Mouse (Mus musculus) frontal cortex, adult 2 months (tissue): ENCODE data around the gene Fam71b. TPM values are rescaled to one million over a fixed set of nuclear protein-coding genes. Genes with fewer than 3 reads are reported as not detected.

Experiments used
- DNase-seq, 2 experiments: peaks; one replicate each; pipeline ENCODE4 v3.0.0; 2022; ENCODE audit warnings: low spot score in 1 of 2; ENCODE audit errors: extremely low spot score in 1 of 2
- polyA plus RNA-seq: library from polyadenylated mRNA; depleted of rRNA; stranded (reverse); fragments of >200 nt; gene quantifications from 2 replicates; pipeline ENCODE4 v1.2.3, GENCODE M21; 2012

Gene Fam71b
- polyA plus RNA-seq, 1 experiment, result not detected

DNA sequence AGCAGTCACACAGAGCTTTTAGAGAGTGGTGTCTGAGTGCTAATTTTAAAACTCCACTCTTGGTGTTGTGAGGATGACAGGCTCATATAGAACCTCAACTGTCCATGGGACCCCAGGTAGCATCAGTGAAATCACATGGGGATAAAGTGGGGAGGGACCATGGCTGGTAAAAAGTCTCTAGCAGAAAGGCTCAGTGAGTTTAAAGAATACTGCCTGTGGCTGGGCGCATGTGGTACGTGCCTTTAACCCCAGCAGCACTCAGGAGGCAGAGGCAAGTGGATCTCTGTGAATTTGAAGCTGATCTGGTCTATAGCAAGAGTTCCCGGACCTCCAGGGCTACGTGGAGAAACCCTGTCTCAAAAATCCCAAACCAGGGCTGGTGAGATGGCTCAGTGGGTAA is 13.9 kb upstream of the Fam71b start:
- no peak for DNase-seq

DNA sequence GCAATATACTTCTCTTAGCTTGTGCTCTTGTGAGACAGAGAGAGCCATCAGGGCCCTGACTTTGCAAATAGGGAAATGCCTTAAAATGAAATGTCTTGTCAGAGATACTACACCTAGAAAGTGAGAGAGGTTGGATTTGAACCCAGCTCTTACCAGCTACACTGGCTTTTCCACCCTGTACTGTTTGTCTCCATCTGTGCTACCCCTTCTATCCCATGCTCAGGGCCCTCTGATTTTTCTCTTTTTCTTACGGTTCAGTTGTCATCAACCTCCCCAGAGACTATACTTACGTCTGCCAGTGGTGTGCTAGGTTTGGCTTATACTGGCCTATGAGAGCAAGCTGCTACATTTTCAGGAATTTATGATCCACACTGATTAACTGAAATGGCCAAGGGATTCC is 11.4 kb upstream of the Fam71b start:
- no peak for DNase-seq

DNA sequence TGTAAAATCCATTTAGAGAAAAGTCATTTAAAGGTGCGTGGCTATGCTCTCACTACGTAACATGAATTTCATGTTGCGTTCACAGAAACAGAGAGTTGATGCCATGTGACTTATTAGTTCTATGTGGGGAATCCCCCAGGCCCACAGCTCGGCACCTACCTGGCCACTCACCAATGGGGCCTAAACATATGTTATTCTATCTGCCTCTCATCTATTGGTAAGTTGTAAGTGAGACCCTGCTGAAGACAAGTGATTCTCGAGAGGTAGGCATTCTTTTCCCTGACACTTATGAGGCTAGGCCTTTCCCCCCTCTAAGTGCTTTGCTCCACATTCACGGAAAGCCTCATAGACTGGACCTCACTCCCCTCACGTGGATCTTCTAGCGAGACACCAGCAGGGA is 9.8 kb upstream of the Fam71b start:
- DNase-seq, result no peak

DNA sequence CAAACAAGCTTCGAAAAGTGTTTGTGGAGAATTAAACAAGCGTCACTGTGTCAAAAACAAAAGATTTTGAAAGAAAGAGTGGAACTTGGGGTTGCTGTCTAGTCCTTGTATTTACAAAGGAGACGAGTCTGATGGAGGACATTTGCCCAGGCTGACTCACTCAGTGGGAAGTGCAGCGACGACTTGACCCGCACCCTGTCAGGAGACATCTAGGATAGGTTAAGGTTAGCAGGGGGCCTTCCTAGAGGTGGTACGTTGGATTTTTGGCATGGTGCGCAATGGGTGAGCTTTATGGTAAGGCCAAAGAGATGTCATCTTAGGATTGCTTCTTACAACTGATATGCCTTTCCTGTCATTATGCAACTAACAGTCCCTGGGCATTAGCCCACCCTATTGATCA is 9.3 kb upstream of the Fam71b start:
- no peak for DNase-seq

DNA sequence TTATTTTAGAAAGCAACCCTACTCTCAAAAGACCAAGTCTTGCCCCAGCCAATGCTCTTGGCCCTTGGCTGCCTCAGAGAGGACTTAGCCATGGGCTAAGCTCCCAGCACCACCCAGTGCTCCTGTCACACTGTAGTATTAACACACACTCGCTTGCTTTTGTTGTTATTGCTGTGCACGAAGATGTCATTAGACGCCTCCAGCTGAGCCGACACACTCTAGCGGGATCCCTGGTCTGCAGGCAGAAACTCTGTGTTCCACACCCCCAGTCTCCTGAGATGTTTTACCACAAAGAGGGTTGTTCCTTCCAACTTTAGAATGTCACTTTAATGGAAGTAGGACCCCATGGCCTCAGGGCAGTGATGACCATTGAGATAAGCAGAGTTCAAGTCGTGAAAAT is 7.9 kb upstream of the Fam71b start:
- no peak for DNase-seq

DNA sequence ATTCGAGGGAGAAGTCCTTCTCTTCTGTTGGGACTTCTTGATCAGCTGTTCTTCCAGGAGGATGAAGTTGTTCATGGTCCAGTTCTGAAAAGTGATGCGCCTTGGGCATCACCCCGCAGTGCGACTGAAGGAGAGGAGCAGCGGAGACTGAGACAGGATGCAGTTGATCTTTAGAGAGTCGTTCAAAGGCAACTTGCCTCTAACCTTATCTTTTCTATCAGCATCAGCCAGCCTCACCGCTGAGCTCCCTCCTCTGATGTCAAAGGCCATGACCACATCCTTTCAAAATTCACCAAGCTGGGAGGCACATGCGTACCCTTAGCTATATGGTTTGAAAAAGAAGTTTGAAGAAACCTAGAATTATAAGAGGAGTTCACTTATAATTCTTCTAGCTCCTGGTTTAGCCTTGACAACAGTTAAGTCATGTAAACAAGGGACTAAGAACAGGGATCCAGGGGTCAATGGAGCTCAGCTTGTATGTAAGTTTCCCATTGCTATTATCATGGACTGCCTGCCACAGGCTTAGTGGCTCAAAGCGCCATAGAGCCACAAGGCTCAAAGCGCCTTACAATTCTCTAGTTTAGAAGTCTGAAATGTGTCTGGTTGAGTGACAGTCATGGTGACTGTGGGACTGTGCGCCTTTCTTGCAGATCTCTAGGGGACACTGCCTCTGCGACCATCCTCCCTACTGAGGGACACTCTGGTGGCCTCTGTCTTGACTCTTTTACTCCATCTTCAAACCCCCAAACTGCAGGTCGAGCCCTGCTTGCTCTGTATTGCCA is 6.8 kb upstream of the Fam71b start, which contains the start of gene Itk:
Gene Itk, minus strand, starts transcription at position 180 of the 782 bp plus-strand sequence.
- DNase-seq, result no peak

DNA sequence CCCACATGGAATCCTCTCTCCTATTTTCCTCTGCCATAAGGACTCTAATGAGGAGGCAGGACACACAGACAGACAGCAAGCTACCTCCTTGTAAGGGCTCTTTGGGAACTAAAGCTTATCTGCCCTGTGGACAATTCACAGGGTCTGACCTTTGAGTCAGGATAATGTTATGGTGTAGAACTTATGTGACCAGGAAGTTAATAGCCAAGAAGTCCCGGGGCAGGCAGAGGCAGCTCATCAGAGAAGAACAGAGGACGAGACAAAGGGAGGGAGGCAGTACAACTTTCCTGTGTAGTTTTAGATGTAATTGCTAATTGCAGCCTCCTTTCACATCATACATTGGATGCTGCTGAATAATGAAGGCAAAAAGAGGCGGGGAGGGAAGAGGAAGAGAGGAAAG is 5.7 kb upstream of the Fam71b start:
- no peak for DNase-seq

DNA sequence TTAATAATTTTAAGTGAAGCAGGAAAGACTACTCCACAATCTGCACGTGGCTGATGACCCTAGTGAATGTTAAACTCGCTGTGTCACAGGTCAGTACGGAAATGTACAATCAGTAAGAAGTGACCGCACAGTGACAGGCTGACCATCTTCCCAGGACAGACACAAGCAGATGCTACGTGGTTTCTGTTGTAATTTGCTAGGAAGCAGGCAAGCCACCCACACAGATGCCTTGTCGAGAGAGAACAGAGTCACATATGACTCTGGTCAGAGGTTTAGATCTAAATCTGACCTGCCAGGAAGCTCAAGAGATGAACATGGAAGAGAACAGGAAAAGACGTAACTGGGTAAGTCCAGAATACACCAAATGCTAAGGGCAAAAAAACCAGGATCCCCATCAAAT is 3.5 kb upstream of the Fam71b start:
- no peak for DNase-seq

DNA sequence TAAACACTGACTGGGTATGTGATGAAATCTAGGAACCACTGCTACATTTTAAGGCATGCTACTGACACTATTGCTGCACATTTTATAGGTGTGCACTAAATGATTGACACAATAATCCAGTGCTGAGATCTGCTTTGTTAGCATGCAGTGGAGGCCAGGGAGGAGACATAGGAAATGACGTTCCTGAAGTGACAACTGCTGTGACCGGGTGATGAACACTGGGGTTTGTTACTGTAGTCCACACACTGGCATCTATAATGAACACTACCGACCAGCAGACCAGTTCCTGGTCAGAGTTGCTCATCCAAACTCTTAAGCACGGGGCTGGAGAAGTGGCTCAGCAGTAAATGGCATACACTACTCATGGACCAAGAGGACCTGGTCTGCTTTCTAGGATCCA is 2.9 kb upstream of the Fam71b start:
- DNase-seq, result no peak

DNA sequence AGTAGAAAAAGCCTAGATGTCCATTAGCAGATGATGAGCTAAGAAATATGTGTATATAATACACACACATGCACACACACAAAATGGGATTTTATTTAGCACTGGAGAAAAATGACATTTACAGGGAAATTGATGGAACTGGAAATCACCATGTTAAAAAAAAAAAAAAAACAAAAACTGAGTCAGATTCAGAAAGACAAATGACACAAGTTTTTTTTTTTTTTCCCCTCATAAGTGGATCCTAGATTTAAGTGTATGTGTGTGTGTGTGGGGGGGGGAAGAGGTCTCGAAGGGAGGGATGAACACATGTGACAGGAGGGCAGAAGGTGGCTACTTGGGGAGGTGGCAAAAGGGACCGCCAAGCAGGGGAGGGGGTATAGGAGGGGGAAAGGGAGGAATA is 1.3 kb upstream of the Fam71b start:
- DNase-seq, result no peak

DNA sequence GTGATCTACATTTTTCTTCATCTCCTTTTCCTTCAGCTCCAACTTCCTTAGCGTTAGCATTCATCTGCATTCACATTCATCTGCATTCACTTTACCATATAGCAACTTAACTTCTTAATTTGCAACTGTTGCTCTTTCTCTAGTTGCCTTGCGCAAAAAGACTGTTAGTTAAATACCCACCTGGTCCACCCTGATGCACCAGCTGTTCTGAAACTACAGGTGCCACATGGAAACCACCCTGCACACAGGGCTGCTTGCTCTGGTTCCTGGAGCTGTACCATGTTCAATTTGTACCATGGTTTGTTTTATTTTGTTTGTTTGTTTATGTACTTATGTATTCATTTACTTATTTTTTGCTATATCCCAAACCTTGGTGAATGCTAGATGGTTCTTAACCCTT is 661 bp upstream of the Fam71b start:
- DNase-seq, result no peak

DNA sequence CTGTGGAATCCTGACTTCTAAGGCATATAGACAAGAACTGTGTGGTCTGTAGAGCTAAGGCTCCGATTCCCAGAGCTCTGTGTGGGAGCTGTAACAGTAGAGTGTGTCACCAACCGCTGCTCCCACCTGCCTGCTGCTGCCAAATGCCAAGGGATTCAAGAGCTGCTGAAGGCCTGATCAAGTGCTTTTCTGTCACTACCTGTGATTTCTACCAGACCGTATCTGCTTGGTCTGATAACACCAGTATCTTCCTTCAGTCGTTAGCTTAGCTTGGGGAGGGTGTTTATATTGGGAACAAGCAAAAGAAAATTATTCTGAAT is 461 bp downstream of the Fam71b start:
- peak; percentile 28 to 43 for DNase-seq

DNA sequence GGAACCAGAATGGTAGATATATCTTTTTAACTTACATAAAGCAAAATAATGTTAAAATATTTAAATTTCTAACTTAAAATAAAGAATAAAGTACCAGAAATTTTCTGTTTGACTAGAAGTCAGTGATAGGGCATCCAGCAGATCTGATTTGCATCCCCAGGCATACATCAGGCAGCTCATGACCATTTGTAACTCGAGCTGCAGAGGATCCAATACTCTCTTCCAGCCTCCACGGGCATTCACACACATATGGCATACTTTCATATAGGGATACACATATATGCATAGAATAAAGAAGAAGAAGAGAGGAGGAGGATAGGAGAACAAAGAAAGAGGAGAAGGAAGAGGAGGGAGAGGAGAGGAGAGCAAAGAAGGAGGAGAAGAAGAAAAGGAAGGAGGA is 1.5 kb downstream of the Fam71b start:
- DNase-seq, result no peak

DNA sequence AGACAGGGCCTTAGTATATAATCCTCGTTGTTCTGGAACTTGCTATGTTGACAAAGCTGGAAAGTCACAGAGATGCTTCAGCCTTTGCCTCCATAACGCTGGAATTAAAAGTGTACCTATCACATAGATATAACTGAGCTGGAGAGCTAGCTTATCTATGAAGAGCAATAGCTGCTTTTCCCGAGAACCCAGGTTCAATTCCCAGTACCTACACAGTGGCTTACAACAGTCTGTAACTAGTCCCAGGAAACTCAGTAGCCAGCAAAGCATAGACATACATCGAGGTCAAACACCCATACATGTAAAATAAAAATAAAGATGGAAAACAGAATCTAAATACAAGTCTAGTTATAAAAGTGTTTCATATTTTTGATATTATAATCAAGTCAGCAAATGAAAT is 2.1 kb downstream of the Fam71b start:
- DNase-seq, result no peak

DNA sequence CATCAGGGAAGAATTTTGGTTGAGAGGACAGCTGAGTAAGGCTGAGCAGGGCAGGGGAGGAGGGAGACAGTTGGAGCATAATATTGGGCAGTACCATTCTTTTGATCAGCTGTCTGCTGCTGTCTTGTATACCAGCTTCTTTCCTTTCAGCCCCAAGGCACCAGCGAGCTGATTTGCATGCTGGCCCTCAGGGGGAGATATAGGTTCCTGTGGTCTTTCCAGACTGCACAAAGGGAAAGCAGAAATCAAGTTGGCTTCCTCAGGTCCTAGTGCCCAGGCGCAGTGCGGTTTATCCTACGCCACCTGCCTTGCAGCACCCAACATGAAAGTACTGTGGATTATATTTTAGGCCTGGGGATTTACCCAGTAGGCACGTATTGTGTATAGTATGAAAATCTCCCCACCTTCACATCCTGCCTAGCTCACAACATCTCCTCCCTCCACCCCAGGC is 2.6 kb downstream of the Fam71b start:
- DNase-seq, result no peak

DNA sequence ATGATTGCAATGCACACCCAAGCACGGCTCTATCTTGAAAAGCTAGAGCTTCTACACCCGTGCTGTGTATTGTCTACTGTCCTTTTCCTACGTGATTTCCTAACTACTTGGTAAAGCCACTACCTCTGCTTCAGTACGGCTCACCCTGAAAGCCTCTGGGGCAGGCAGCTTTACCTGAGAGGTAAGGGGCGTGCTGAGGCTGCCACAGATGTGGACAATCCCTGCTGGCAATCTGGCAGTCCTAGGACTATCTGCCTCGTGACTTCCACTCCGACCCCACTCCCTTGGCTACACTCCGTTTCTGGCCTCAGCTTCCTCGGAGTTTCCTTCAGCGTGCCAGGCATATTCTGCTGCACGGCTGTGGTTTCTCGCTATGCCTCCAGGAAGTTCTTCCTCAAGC is 5.2 kb downstream of the Fam71b start:
- DNase-seq, result no peak

DNA sequence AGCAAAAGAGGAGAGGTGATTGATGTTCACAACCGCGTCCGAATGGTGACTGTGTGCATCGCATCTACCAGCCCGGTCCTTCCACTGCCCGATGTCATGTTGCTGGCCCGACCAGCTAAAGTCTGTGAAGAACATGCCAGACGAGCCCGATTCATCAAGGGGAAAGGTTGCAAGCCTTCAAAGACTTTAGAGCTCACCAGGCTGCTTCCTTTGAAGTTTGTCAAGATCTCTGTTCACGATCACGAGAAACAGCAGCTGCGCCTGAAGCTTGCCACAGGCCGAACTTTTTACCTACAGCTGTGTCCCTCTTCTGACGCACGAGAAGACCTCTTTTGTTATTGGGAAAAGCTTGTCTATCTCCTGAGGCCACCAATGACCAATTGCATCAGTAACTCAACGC is 8.6 kb downstream of the Fam71b start:
- no peak for DNase-seq

DNA sequence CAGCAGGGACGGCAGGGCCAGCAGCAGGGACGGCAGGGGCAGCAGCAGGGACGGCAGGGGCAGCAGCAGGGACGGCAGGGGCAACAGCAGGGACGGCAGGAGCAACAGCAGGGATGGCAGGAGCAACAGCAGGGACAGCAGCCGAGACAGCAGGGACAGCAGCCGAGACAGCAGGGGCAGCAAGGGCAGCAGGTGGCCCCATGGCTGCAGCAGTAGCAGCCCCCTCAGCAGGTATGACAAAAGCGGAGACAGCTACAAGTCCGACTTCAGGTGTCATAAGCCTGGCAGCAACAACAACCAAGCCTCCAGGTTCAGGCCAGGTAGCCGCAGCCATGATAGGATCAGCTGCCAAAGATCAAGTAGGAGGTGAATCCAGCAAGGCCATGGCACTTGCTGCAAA is 10.4 kb downstream of the Fam71b start:
- no peak for DNase-seq

DNA sequence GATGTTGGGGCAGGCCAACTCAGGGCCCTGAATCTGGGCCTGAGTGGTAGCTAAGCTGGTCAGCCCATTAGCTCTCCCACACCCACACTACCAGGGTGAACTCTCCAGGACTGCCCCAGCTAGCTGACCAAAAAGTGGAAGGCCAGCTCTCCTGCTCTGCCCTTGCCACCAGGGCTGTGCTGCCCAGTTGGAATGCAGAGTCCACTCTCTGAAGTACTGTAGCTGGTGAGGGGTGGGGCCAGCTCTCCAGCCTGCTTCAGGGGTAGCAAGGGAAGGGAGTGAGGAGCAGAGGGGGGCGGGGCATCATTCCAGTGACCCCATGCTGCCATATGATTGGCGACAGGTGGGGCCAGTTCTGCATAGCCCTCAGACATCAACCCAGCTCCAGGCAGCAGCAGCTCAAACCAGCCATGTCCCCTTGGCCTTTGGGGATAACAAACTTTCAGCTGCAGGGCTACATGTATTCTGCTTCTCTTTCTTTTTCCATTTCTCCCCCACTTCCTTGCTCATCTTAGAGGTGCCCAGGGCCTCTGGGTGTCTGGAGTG is 13.7 kb downstream of the Fam71b start:
- DNase-seq, result no peak

DNA sequence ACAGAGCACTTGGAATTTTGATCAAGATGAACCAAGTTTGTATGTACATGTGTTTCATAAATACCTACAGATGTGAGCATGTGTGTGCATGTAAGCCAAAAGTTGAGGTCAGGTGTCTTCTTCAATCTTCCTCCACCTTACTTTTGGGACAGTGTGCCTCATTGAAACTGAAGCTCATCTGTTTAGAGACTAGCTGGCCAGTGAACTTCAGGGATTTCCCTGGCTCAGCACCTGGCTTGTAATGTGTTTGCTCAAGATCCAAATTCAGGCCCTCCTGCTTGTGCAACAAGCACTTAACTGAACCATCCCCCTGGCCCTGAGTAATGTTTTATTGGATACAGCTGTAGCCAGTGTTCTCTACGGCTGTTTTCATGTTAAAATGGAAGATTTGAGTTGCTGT is 22.1 kb downstream of the Fam71b start:
- no peak for DNase-seq

DNA sequence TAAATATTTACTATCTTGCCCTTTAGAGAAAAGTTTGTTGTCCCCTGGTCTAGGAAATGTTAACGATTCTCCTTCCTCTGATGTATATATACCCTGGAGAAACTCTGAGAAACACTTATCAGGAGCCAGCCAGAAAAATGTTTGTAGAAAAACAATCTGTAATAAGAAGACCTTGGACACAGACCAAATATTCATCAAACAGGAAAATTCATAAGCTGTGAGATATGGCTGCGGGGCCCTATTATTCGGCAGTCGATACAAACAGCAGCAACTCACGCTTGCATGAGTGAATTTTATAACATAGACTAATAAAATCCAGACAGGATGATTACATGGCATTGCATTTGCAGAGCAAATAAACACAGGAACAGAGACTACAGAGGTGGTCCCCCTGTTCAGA is 22.5 kb downstream of the Fam71b start:
- DNase-seq, result no peak

DNA sequence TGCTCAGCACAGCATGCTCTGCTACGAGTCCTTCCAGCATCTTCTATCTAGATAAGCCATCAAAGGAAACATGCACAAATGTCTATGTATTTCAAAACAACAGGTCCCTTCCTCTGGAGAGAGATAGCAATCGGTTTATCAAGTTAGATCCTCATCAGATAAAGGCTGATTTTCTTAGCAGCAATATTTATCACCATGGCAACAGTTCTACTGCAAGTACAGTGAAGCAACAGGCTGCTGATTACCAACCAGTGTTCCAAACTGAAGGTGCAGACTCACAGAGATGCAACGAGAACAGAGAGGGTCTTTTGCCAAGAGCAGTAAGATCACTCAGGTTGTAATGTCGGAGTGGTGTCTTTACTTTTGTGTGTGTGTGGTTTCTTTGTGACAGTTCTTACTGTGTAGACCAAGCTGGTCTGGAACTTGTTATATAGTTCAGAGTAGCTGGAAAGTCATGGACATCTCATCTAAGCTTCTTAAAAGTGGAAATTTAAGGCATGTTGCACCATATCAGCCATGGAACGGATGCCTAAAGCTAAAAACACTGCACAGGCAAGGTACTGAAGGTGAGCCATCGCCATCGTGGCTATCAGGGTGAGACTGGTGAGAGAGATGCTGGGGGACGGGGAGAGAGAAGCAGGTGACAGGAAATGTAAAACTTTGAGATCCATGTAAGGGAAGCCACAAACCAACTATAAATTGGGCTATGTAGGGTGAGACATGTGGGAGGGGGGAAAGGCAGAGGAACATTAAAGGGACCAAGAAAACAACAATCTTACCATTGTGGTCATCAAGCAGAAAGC is 24.9 kb downstream of the Fam71b start:
- no peak for DNase-seq
